Mouse (Mus musculus) kidney, embryonic 16.5 days (tissue): ENCODE measurements around the gene Ptgr2. TPM values are rescaled to one million over a fixed set of nuclear protein-coding genes. Genes with fewer than 3 reads are reported as not detected.
A peak's percentile ranks its signal among the peaks of the same experiment; 100 is the strongest.

Source experiments
- ATAC-seq: fragments of 200-750 bp; cut with Nextera tagmentation; 2 replicates; pipeline ENCODE4 v1.8.0; 2017; ENCODE audit warnings: moderate TSS enrichment; ENCODE audit not compliant: low FRiP score, low TSS enrichment
- H3K27ac ChIP-seq: fragments of 300-500 bp; sonication (generic); 2 replicates; pipeline ENCODE4 v1.5.1; 2014; ENCODE audit warnings: low read length
- H3K27me3 ChIP-seq: fragments of 300-500 bp; sonication (generic); 2 replicates; pipeline ENCODE4 v1.6.1; 2014; ENCODE audit warnings: low read length, control low read depth, mixed read lengths; ENCODE audit not compliant: insufficient read depth
- H3K36me3 ChIP-seq: fragments of 300-500 bp; sonication (generic); 2 replicates; pipeline ENCODE4 v1.6.1; 2014; ENCODE audit warnings: low read length, control low read depth, mixed read lengths; ENCODE audit not compliant: insufficient read depth
- H3K4me1 ChIP-seq: fragments of 300-500 bp; sonication (generic); 2 replicates; pipeline ENCODE4 v1.6.1; 2014; ENCODE audit warnings: low read length, control low read depth, mixed read lengths; ENCODE audit not compliant: insufficient read depth
- H3K4me2 ChIP-seq: fragments of 300-500 bp; sonication (generic); replicated peaks from 2 replicates; pipeline ENCODE4 v1.6.1; 2014; ENCODE audit warnings: low read depth, low read length
- H3K4me3 ChIP-seq: fragments of 300-500 bp; sonication (generic); 2 replicates; pipeline ENCODE4 v1.5.1; 2014; ENCODE audit warnings: mild to moderate bottlenecking, low read length
- H3K9ac ChIP-seq: fragments of 300-500 bp; sonication (generic); replicated peaks from 2 replicates; pipeline ENCODE4 v1.6.1; 2014; ENCODE audit warnings: low read length
- H3K9me3 ChIP-seq: fragments of 300-500 bp; sonication (generic); 2 replicates; pipeline ENCODE4 v1.6.1; 2016; ENCODE audit warnings: low read length, control low read depth
- WGBS: fragments of 180-500 bp; shearing (Covaris S2); extraction: QIAGEN DNeasy Blood & Tissue Kit; methylation state at CpG from one replicate; pipeline ENCODE4 v1.1.7; 2014; 5-methylcytosine and 5-hydroxymethylcytosine counted together
- polyA plus RNA-seq: library from polyadenylated mRNA; unstranded; fragments of >200 nt; fragmentation: Nextera tagmentation; extraction: Ambion mirVana; gene quantifications from 2 replicates; pipeline ENCODE4 v1.2.1, GENCODE M21; 2015

The Ptgr2 gene
- polyA plus RNA-seq, 1 experiment from 2014 or later, result 34.8 TPM

DNA sequence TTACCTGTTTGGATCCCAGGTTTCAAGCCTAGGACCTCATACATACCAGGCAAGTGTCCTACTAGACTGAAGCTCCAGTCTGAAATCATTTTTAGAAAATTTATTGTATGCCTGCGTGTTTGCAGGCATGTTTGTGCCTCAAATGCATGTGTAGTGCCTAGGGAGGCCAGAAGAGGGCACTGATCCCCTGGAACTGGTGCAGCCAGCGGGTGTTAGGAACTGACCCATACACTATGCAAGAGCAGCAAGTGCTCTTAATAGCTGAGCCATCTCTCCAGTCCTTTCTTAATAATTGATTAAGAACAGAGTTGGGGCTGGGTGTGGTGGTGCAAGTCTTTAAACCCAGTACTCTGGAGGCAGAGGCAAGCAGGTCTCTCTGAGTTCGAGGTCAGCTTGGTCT is 3.4 kb downstream of the Ptgr2 start:
- WGBS, result 61% methylated on average over 3 of the region's 3 CpGs
- no peak overlapping the region for H3K27ac ChIP-seq
- peaks cover 3% of the 10 kb centered on the region; the same call in 1 of the 2 replicates for H3K36me3 ChIP-seq
- no peak overlapping the region for H3K4me3 ChIP-seq
- no peak overlapping the region for H3K9ac ChIP-seq
- ATAC-seq, result no peak
- no peaks in the 10 kb centered on the region for H3K9me3 ChIP-seq
- H3K4me2 ChIP-seq, result no peak overlapping the region
- H3K4me1 ChIP-seq, result no peaks in the 10 kb centered on the region
- no peaks in the 10 kb centered on the region for H3K27me3 ChIP-seq

DNA sequence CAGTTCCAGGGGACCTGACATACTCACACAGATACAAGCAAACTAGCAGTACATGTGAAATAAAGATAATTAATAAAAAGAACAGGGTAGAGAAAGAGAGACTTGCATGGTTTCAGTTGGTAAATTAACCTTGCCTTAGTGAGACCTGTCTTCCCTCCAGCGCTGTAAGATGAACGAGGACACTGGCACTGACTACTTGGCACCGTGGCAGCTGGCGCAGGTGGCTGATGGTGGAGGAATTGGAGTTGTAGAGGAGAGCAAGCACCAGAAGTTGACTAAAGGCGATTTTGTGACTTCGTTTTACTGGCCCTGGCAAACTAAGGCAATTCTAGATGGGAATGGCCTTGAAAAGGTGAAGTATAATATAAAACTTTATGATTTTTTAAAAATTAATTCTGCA is 12.8 kb downstream of the Ptgr2 start:
- H3K9ac ChIP-seq, result no peak overlapping the region
- no peak overlapping the region for H3K4me2 ChIP-seq
- H3K9me3 ChIP-seq, result no peaks in the 10 kb centered on the region
- no peaks in the 10 kb centered on the region for H3K4me1 ChIP-seq
- WGBS, result 90% methylated on average over 6 of the region's 6 CpGs
- H3K36me3 ChIP-seq, result peaks cover 26% of the 10 kb centered on the region
- H3K4me3 ChIP-seq, result no peak overlapping the region
- H3K27me3 ChIP-seq, result no peaks in the 10 kb centered on the region
- ATAC-seq, result no peak
- H3K27ac ChIP-seq, result no peak overlapping the region

DNA sequence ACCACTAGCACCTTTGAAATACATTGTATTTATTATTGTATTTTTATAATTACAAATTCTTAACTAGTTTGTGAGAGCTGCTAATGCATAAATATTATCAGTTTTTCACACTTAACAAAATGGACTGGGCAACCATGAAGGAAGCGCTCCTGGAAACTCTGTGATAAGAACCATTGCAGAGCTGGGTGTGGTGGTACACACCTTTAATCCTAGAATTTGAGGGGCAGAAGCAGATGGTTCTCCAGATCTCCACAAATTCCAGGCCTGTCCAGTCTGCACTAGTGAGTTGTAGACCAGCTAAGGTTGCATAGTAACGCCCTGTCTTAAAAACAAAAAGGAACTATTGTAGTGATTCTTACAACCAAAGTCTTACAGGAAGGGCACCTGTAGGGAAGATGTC is 14.2 kb downstream of the Ptgr2 start:
- Histone ChIP-seq H3K4me1 (no peaks in the 10 kb centered on the region), H3K9me3 (no peaks in the 10 kb centered on the region), H3K36me3 (peaks cover 31% of the 10 kb centered on the region), H3K4me3 (no peak overlapping the region), H3K9ac (no peak overlapping the region), H3K27ac (no peak overlapping the region), H3K4me2 (no peak overlapping the region), H3K27me3 (no peaks in the 10 kb centered on the region)
- 95% methylated on average over 2 of the region's 2 CpGs for WGBS
- no peak for ATAC-seq

DNA sequence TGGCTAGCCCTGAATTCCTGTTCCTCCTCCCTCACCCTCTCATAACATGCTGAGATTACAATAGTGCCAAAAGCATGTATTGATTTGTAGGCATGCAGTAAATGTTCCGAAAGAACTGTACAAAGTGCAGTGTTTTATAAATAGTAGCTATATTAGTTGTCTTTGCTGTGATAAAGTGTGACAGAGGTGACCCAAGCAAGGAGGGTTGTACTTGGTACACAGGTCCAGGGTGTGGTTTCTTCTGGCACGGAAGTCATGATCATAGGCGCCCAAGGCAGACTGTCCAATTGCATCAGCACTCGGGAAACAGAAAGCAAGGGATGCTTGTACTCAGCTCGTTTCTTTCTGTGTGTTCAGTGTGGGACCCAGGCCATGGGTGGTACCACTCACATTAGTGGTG is 19.1 kb downstream of the Ptgr2 start:
- no peak overlapping the region for H3K9ac ChIP-seq
- H3K9me3 ChIP-seq, result no peaks in the 10 kb centered on the region
- no peak overlapping the region for H3K4me2 ChIP-seq
- H3K4me1 ChIP-seq, result no peaks in the 10 kb centered on the region
- no peak overlapping the region for H3K27ac ChIP-seq
- 89% methylated on average over 5 of the region's 5 CpGs for WGBS
- no peaks in the 10 kb centered on the region for H3K27me3 ChIP-seq
- peaks cover 17% of the 10 kb centered on the region for H3K36me3 ChIP-seq
- H3K4me3 ChIP-seq, result no peak overlapping the region
- ATAC-seq, result no peak

DNA sequence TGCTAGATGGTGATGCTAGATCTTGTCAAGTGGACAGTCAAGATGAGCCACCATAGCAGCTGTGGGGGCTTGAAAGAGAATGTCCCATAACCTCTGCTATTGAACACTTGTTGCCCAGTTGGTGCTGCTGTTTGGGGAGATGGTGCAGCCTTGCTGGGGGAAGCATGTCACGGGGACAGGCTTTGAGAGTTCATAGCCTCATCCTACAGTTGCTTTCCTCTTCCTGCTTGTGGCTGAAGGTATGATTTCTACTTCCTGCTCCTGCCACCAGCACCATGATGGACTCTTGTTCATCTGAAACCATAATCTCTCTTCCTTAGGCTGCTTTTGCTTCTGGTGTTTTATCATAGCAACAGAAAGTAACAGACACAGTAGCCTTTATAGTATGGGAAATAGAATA is 19.5 kb downstream of the Ptgr2 start:
- H3K36me3 ChIP-seq, result peaks cover 17% of the 10 kb centered on the region
- WGBS, result 63% methylated on average over 1 of the region's 1 CpGs
- H3K4me2 ChIP-seq, result no peak overlapping the region
- H3K27ac ChIP-seq, result no peak overlapping the region
- H3K9me3 ChIP-seq, result no peaks in the 10 kb centered on the region
- no peak overlapping the region for H3K9ac ChIP-seq
- H3K27me3 ChIP-seq, result no peaks in the 10 kb centered on the region
- no peak overlapping the region for H3K4me3 ChIP-seq
- no peaks in the 10 kb centered on the region for H3K4me1 ChIP-seq
- no peak for ATAC-seq

DNA sequence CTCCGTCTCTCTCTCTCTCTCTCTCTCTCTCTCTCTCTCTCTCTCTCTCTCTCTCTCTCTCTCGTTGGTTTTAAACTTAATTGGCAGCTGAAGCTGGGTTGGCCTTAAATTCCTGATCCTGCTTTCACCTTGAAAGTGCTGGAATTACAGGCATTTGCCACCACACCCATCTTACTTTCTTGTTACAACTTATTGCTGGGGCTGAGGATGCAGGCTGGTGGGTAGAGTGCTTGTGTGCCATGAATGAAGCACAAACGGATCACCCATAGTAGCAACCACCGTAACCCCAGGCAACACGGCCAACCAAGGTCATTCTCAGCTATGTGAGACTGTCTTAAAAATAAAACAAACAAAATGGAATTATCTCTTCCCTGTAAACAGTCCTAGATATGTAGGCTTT is 26.3 kb downstream of the Ptgr2 start:
- no peak for ATAC-seq
- Histone ChIP-seq H3K27ac (no peak overlapping the region), H3K4me1 (peaks cover 5% of the 10 kb centered on the region), H3K9ac (no peak overlapping the region), H3K9me3 (no peaks in the 10 kb centered on the region), H3K4me3 (no peak overlapping the region), H3K36me3 (no peaks in the 10 kb centered on the region), H3K4me2 (no peak overlapping the region), H3K27me3 (no peaks in the 10 kb centered on the region)
- 72% methylated on average over 4 of the region's 5 CpGs for WGBS

DNA sequence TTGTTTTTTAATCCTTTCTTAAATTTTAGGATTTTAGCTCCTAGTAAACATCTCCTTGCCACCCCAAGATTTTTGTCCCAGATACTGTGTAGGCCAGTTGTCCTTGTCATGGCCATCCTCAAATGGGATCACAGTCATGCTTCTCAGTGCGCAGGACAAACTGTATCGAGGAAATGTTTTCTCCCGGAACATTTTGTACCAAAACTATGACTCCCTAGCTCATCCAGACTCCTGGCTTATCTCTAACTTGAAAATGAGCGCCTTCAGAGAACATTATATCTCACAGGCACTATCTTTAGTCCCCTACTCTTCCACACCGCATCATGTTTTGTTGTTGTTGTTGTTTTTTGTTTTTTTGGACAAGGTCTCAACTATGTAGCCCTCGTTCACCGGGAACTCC is 31.0 kb downstream of the Ptgr2 start:
- Histone ChIP-seq H3K9me3 (no peaks in the 10 kb centered on the region), H3K4me2 (peak overlapping the region; percentile 83), H3K27me3 (no peaks in the 10 kb centered on the region), H3K4me1 (peaks cover 14% of the 10 kb centered on the region), H3K36me3 (no peaks in the 10 kb centered on the region), H3K27ac (peak overlapping the region; percentile 98), H3K9ac (peak overlapping the region; percentile 97), H3K4me3 (peak overlapping the region; percentile 99)
- no peak for ATAC-seq
- 34% methylated on average over 7 of the region's 7 CpGs for WGBS

DNA sequence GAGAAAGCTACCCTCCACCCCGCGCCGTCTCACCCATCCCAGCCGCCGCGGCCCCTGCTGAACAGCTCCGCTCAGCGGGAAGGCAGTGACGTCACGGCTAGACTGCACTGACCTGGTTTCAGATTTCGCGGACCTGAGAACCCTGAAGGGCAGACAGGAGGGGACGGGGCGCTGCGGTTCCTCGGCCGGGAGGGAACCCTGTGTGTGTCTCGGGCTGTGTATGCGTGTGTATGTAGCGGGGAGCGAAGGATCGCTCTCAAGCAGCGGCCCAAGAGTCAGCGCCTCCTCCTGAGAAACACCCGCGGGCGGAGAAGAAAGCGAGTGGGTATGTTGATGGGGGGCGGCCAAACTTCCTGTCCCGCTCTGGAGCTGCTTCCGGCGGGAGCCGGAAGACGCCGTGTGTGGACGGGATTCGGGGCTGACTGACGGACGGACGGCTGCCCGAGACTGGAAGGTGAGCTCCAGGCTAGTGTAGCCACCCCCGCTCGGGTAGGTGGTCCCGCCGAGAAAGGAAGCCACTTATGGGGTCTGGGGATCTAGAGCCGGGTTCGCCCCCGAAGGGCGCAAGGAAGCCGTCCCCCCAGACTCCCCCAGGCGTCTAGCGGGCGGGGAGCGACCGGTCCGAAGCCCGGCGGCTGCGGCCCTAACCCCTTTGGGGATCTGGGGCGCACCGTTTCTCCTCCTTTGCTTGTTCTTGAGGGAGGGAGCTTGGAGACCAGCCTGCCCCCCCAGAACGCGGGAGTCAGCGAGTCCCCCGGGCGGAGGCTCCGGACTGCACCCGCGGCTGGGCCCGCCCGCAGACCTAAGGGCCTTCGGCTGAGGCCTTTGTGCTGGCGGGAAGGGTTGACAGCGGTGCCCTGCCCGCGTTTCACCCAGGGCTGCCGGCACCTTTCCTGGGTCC is 31.9 kb downstream of the Ptgr2 start, which contains the start of gene Zfp410:
Zfp410 (plus strand) TSS at position 132 of the 901 bp plus-strand sequence.
- H3K4me1 ChIP-seq, result peaks cover 17% of the 10 kb centered on the region
- peak within 1 kb of the TSS; percentile 99 for H3K4me3 ChIP-seq
- H3K36me3 ChIP-seq, result no peaks in the 10 kb centered on the region
- WGBS, result under 1% methylated on average over 76 of the region's 77 CpGs
- H3K27ac ChIP-seq, result peak within 1 kb of the TSS; percentile 98
- ATAC-seq, result peak; percentile 97
- peak within 1 kb of the TSS; percentile 97 for H3K9ac ChIP-seq
- H3K27me3 ChIP-seq, result no peaks in the 10 kb centered on the region
- peak within 1 kb of the TSS; percentile 83 for H3K4me2 ChIP-seq
- H3K9me3 ChIP-seq, result no peaks in the 10 kb centered on the region

DNA sequence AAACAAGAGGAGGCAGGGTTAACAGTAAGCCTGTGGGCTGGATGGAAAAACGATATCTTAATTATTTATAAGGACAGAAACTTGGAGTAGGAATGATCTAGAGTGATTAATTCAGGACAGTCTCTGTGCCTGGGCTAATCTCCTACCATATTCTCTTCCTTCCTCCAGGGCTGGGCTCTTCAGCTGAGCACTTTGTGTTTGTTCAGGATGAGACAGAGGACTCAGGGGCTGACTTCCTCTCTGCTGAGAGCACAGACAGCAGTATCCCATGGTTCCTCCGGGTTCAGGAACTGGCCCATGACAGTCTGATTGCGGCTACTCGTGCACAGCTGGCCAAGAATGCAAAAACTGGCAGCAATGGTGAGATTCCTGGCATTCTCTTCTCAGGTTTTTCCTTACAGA is 42.1 kb downstream of the Ptgr2 start:
- Histone ChIP-seq H3K9me3 (no peaks in the 10 kb centered on the region), H3K27ac (no peak overlapping the region), H3K36me3 (peaks cover 54% of the 10 kb centered on the region), H3K9ac (no peak overlapping the region), H3K27me3 (no peaks in the 10 kb centered on the region), H3K4me3 (no peak overlapping the region), H3K4me1 (no peaks in the 10 kb centered on the region), H3K4me2 (no peak overlapping the region)
- ATAC-seq, result no peak
- 57% methylated on average over 4 of the region's 4 CpGs for WGBS

DNA sequence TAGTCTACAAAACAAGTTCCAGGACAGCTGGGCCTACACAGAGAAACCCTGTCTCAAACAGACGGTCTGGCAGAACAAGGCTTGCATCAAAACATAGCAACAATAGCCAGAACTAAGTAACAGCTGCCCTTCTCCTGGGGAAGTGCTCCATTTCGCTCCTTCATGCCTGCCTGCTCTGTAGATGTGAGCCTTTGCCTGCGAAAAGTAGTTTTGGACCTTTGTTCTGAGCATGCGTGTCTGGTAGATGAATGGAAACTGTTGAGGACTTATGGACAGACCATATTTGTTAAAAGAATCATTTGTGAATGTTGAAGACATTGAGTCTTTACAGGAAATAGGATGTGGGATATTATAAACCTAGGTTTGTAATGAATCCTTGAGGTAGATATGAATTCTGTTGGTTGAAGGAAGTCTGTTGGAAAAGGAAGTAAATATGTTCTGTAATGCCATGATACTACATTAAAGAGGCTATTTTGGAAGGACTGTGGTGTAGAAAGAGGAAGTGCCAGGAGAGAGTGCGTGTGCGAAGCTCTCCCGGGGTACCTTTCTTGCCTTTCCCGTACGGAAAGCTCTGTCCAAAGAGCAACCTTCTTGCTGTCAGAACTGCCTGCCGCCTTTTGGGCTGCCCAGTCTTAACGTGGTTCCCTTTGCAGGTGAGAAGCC is 52.1 kb downstream of the Ptgr2 start:
- H3K36me3 ChIP-seq, result peaks cover 62% of the 10 kb centered on the region
- H3K4me3 ChIP-seq, result no peak overlapping the region
- no peak overlapping the region for H3K4me2 ChIP-seq
- no peaks in the 10 kb centered on the region for H3K9me3 ChIP-seq
- H3K9ac ChIP-seq, result no peak overlapping the region
- WGBS, result 93% methylated on average over 11 of the region's 11 CpGs
- no peaks in the 10 kb centered on the region for H3K27me3 ChIP-seq
- no peak overlapping the region for H3K27ac ChIP-seq
- no peak for ATAC-seq
- no peaks in the 10 kb centered on the region for H3K4me1 ChIP-seq
